Mouse (Mus musculus) layer of hippocampus, adult 9-10 months (tissue): ENCODE measurements around the gene Cd59b.
A peak's percentile ranks its signal among the peaks of the same experiment; 100 is the strongest.

ENCODE experiments used
- DNase-seq: peaks from one replicate; pipeline ENCODE4 v3.0.0; 2022; ENCODE audit warnings: low spot score

The Cd59b gene

GRCm38 (mm10) chr2:104119097-104119496 is 49.4 kb downstream of the Cd59b start:
- no peak for DNase-seq

DNA sequence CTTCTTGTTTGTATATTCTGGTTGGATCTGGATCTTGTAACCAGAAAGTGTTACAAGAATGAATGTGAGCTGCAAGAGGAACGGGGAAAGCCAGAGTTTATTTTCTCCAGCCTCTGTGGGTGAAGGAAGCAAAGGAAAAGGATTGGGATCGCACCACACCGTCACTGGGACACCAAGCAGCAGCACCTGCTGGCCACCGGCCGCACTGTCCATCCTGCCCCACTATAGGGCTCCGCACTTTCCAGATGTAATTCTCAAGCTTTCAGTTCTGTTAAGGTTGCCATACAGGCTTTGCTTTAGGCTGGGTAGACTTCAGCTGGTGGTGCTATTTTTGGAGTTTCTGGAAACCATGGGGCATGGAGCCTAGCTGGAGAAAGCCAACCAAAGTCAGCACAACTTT is 50.7 kb downstream of the Cd59b start:
- DNase-seq = no peak

- no peak for DNase-seq
These were observed 52.2 kb downstream of the Cd59b start for GRCm38 (mm10) chr2:104121681-104122504.

GRCm38 (mm10) chr2:104122505-104123378 is 53.1 kb downstream of the Cd59b start, which contains the start of gene A930018P22Rik:
TSS of gene A930018P22Rik (plus strand) at chr2:104122769.
- peak; percentile 71 for DNase-seq

GRCm38 (mm10) chr2:104123540-104123939 is 53.9 kb downstream of the Cd59b start:
- no peak for DNase-seq

DNA sequence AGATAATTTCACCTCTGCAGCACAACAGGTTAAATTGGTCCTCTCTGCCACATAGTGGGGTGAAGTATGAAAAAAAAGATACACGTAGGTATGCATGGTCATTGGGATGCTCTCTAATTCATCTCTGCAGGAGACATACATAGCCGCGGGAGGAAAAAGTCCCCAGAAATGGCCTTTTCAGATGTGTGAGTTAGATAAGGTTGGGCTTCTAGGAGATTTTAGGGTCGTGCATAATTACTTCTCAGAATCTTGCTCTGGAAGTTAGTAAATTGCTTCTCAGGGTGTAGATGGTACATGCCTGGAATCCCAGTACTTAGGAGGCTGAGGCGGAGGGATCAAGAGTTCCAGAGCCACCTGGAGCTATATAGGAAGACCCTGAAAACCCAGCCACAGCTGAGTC is 54.4 kb downstream of the Cd59b start:
- no peak for DNase-seq

DNA sequence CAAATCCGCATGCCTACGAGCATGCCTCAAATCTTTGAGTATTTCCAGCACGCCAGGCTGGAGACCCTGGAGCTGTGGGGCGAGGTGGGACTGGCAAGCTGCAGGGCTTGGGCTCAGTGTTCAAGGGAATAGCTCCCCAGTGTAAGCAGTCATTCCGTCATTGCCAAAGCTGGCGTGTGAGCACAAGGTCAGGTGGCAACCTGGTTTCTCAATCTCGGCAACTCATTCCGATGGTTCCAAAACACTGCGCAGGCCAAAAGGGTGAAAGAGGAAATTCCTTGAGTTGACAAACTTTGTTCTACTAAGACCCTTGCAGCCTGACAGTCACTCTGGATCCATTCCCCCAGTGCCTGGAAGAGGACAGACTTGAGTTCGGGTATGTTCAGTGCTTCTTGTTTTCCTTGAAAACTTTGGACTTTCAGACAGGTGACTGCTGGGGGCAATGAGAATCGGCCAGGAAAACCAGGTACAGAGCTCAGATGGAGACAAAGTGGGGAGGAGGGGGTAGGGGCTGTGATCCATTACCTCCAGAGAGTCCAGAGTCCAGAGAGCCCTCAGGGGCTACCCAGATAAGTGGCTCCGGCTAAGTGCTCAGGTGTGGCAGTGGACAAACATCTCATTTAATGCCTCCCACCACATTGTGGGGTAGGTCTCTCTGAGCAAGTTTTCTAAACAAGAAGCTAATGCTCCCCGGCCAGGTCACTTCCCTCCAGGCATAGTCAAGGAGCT is 59.3 kb downstream of the Cd59b start:
- DNase-seq = no peak

DNA sequence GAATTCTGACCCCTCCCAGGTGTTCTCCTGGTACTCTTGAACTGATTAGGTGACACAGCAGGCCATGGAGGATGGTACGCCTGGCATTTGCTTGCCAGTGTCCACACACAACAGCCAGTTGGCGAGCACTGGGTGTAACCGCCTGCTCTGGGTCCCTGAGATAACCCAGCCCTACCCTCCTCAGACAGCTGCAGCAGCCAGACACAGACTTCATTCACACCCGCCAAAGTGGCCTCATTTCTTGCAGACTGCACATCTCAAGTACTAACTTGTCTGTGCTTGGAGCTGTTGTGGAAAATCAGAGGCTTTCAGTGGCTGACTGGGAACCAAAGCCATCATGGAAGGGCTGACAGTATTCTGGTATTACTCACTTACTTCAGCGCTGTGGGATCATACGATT is 60.5 kb downstream of the Cd59b start:
- no peak for DNase-seq

DNA sequence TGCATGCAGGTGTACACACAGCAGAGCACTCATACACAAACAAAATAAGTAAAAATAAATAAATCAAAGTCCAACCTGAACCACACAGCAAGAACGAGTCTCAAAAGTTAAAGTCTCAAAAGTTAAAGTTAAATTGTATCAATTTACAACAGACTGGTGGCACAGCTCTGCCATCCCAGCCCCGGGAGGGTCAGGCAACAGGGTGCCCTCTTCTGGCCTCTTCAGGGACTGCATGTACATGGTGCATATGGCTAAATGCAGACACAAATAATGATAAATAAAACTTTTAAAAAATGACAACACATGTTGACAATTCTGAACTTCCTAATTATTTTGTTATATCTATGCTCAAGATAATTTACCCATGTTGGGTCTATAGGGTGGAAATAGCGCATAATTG is 61.3 kb downstream of the Cd59b start:
- no peak for DNase-seq

- DNase-seq = no peak
These were observed 62.7 kb downstream of the Cd59b start for GRCm38 (mm10) chr2:104132266-104132859.

DNA sequence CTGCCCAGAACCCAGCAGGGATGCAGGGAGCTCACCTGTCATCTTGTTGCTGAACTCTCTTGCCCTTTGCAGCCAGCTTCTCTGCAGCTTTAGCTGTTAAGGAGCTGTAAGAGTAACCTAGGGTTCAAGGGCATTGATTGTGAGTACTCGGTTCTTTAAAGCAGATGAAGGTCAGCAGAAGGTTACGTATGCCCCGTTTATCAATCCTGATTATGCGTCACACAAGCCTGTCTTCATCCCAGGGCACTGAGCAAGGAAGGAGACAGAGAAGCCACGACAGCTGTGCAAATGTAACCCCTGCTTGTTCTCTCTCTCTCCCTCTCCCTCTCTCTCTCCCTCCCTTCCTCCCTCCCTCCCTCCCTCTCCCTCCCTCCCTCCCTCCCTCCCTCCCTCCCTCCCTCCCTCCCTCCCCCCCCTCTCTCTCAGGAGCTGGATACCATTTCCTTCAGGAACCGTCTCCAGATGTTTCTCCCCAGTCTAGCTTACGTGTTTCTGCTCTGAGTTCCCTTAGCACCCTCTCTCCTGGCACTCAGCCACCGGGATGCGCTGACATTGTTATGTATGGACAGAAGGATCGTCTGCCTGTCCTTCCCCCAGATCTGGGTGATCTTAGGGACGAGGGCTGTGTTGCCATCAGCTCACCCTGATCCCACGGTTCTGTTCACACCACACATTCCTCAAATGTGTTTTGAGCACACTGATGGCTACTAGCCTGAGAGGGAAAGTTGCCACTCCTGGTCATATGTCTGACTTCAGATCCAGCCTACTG is 63.6 kb downstream of the Cd59b start:
- no peak for DNase-seq

- DNase-seq = peak; percentile 84
These were observed 64.8 kb downstream of the Cd59b start for GRCm38 (mm10) chr2:104134150-104135056.

- DNase-seq = no peak
These were observed 66.3 kb downstream of the Cd59b start for GRCm38 (mm10) chr2:104135920-104136319.
